Mouse (Mus musculus): Measurements from ENCODE around the gene Stum. TPM values are rescaled to one million over a fixed set of nuclear protein-coding genes. Genes with fewer than 3 reads are reported as not detected.

Gene Stum
- total RNA-seq (2023): 1 to 10 TPM in 1 of 2 experiments, under 1 TPM in 1; 0.85 to 1.3 TPM

DNA sequence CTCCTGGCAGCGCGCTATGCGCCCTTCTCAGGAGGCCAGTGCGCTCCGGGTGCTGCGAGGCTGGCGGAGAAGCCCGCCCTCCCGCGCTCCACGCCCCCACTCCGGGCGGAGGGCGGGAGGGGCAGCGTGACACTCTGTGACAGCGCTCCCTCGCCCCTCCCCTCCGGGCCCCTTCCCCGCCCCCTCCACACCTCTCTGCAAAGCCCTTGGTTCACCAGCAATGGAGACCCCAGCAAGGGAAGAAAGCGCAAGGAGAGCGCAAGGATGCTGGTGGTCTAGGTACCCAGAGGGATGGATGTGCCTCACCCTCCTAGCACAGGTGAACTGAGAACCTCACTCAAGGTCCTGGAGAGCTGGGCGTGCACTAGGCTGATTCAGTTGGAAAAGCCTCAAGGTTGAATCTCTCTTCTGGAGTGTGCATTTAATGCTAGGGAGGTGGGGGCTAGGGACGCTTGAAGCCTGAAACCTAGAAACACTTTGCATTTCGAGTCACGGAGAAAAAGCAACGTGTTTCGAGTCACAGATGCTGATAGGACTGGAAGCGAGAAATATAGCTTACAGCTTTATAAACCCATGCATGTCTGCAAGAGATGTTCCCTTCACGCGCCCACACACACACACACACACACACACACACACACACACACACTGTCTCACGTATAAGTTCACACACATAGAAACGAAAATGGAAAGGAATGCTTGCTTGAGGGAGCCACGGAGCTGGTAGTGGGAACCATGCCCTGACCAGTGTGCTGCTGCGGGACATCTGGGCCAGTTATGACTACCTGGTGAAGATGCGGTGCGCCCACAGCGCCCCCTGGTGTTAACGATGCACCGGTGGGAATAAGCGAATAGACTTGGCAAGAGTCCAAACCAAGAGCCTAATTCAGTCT lies at the start of gene Stum:
Gene Stum, minus strand, starts transcription at position 106 of the 893 bp plus-strand sequence.

Other genes starting within 250 kb of the Stum start
- 10 to 100 TPM; 30.7 to 33.2 TPM for gene Psen2, start 220.1 kb downstream of the Stum start, total RNA-seq (2023)
- 10 to 100 TPM; 55.6 to 57.2 TPM for gene Itpkb, start 153.0 kb downstream of the Stum start, total RNA-seq (2023)
- 10 to 100 TPM; 86.1 to 89.9 TPM for gene Parp1, start 85.4 kb upstream of the Stum start, total RNA-seq (2023)
- 10 to 100 TPM in 1 of 2 experiments, 1 to 10 TPM in 1; 8.7 to 10.6 TPM for gene Lin9, start 157.6 kb upstream of the Stum start, total RNA-seq (2023)
- not detected for gene Mixl1, start 213.5 kb upstream of the Stum start, total RNA-seq (2023)
- gene Acbd3, start 242.5 kb upstream of the Stum start, total RNA-seq (2023): 10 to 100 TPM; 40.8 to 42.4 TPM